Mouse (Mus musculus) lung, postnatal 14 days (tissue): Measurements from ENCODE around the gene 1700066M21Rik.

Experiments
- DNase-seq: peaks from one replicate; pipeline ENCODE4 v3.0.0; 2021

Gene 1700066M21Rik

DNA sequence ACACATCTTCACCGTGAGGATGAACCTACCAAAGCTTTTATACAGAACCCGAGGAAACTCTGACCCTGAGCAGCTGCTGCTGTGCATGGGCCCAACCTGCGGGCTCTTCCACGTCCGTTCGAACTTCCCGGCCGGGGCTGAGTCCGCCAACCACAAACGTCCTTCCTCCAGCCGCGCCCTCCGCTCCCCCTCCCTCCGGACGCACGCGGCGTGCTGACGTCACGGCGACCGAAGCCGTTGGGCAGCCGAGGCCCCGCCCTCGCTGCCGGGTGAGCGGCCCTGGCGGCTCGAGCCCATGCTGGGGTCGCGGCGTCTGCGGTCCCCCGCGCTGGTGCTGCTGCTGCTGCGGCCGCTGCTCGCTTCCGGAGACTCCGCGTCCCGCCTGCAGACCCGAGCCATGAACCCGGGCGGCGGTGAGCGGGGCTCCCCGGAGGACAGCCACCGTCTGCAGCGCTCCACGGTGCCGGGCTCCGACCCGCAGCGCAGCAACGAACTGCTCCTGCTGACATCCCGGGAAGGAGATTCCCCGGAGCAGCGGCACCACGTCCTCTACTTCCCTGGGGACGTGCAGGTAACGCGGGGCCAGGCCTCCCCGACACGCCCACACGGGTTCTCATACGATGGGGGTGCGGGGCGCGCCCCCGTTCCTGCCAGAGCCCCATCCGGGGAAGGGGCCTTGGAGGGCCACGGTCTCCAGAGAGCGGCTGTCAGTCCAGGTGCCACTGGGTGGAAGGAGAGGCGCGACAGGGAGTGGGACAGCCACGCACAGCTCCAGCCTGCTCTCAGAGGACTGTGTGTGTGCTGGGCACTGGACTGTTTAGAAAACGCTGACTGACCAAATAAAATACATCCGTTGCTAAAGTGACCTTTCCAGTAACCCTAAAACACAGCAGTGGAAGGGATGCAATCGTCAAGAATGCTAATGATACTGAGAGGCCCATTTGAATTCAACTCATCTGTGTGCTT lies at the start of gene 1700066M21Rik:
TSS of gene 1700066M21Rik (plus strand) at position 245 of the 966 bp plus-strand sequence.
- peak; percentile 95 for DNase-seq

GRCm38 (mm10) chr1:57329285-57330093 lies 47.9 kb upstream of the 1700066M21Rik start:
- no peak for DNase-seq

- no peak for DNase-seq
Measured at GRCm38 (mm10) chr1:57330228-57330627, 47.2 kb upstream of the 1700066M21Rik start.

GRCm38 (mm10) chr1:57332040-57332439 lies 45.4 kb upstream of the 1700066M21Rik start:
- no peak for DNase-seq

- DNase-seq: peak; percentile 36
Measured at GRCm38 (mm10) chr1:57333550-57334213, 43.7 kb upstream of the 1700066M21Rik start.

GRCm38 (mm10) chr1:57335200-57335599 lies 42.2 kb upstream of the 1700066M21Rik start:
- DNase-seq: no peak

GRCm38 (mm10) chr1:57339156-57339796 lies 38.1 kb upstream of the 1700066M21Rik start:
- peak; percentile 3 for DNase-seq

- DNase-seq: no peak
Measured at GRCm38 (mm10) chr1:57341197-57341596, 36.2 kb upstream of the 1700066M21Rik start.

DNA sequence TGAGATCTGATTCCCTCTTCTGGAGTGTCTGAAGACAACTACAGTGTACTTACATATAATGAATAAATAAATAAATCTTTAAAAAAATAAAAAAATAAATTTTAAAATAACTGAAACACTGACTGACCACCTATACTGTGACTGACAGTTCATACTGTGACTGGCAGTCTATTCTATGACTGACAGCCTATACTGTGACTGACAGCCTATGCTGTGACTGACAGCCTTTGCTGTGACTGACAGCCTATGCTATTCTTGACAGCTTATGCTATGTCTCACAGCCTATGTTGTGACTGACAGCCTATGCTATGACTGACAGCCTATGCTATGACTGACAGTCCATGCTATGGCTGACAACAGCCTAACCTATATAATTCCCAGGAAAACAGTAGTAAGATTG lies 29.9 kb upstream of the 1700066M21Rik start:
- DNase-seq: no peak

DNA sequence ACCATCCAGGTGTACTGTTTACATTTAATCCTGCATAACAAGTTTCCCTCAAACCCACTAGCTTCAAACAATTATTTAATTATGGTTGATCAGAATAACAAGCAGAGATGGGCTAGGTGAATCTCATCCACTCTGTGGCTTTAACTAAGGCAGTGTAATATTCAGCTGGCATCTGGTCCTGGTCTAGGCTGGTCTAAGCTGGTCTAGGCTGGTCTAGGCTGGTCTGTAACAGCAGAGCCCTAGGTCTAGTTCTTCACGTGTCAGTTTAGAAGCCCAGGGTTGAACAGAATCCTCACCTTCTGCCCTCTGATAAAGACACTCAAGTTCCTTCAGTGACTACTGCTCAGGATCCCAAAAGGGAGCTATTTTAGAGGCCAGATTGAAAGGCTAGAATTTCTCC lies 25.5 kb upstream of the 1700066M21Rik start:
- no peak for DNase-seq

DNA sequence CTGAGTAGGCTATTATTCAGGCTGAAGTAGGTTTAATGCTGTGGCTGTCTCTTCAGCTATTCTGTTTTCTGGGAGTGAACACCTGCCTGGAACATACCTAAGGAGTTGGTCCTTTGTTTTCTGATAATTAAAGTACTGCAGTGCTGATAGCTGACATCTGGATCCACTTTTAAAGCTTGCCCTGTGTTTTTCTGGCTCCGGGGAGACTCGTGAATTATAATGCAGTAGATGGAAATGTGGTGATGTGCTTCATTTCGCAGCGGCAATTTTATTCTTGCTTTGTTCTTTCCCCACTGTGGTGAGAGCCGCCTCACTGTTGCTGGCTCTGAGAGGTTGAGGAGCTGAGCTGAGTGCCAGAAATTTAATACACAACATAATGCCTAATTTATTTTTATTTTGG lies 18.9 kb upstream of the 1700066M21Rik start:
- no peak for DNase-seq

DNA sequence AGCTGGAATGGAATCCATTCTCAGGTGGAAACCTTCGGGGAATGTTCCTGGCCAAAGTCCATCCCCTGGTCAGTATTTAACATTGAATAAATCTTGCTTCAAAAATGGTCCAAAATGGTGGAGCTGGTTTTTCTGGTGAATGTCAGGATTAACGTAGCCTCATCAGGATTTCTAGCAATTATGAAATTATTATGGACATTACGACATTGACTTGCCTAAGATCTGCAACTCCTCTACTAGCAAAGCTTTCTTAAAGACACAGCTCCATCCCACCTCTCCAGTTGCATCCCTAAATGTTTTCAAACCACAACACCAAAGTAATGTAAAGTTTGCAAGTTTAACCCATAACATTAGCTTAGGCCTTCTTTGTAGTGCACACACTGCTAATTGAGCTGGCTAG lies 10.0 kb upstream of the 1700066M21Rik start:
- DNase-seq: no peak

GRCm38 (mm10) chr1:57369111-57369510 lies 8.3 kb upstream of the 1700066M21Rik start:
- no peak for DNase-seq

GRCm38 (mm10) chr1:57370451-57370850 lies 7.0 kb upstream of the 1700066M21Rik start:
- no peak for DNase-seq

DNA sequence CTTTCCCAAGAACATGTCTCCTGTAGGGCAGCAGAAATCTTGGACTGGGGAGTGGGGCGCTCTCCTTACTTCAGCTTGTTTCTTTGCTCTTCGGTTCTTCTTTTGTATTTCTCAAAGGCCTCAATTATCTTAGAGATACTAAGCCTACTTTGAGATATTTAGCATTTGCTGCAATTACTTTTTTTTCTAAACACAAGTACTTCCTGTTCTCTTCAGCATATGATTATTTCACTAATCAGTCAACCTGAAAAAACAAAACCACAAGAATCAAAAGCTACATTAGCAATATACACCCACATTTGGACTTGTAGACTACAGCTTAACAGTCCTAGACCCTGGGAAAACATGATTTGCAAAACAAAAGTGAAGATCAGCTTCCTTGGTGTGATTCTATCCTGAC lies 2.1 kb upstream of the 1700066M21Rik start:
- DNase-seq: no peak

DNA sequence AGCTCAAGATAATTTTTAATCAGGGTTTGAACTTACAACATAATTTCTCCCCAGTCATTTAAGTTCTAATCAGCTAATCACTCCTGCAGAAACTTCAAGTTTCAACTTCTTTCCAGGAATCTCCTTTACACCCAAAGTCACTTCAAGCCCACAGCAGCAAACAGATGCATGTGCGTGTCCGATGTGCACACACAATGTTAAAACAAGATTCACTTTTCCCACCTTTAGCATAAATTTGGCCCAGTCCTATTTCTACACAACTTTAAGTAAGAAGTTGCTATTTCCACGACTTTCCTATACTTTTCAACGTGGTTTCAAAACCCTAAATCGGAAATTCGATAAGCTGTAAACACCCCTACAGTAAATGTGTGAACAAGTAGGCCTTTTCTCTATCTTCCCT lies 614 bp upstream of the 1700066M21Rik start:
- no peak for DNase-seq

- DNase-seq: no peak
Measured at GRCm38 (mm10) chr1:57386519-57386918, 9.1 kb downstream of the 1700066M21Rik start.

DNA sequence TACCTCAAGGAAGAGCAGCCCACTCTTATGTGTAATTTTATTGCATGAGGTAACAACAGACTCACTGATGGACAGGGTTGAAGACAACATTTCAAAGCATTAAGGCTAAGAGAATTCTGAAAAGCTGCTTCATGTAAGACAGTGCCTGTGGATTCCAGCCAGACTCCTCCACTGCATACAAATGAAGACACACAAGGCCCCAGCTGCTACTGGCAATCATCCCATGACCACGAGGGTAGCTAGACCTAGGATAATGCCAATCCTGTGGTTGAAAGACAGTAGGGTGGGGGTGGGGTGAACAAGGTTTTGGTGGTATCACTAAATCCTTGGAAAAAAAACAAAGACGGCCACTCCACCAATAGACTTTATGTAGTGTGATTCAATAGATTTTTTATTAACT lies 10.5 kb downstream of the 1700066M21Rik start:
- DNase-seq: no peak

- no peak for DNase-seq
Measured at GRCm38 (mm10) chr1:57388402-57389155, 11.2 kb downstream of the 1700066M21Rik start.

DNA sequence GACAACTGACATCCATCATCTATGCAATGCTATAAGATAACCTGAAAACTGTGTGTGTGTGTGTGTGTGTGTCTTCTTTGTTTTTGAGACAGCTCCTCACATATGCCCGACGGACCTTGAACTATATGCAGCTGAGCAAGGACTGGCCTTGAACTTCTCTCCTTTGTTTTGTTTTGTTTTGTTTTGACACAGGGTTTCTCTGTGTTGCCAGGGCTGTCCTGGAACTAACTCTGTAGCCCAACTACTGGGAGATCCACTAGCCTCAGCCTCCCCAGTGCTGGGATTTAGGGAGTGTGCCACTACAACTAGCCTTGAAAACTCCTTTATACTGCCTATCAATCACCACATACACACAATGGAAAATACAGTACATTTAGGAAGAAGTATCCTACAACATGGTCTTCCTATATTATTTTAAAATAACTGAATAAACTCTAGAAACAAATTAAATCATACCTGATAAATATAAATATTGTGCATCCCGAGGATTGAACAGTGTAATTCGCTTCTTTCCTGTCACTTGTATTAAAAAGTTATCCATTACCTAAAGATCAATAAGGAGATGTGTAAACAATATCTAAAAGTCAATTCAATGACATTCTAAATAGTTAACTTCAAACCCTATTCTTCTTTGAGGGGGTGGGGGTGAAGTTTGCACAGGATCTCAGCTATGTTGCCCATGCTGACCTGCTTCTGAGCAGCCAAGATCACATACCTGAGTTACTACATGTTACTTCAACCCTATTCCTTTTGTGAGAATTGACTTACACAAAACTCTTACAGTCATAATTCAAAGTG lies 13.8 kb downstream of the 1700066M21Rik start:
- DNase-seq: no peak

DNA sequence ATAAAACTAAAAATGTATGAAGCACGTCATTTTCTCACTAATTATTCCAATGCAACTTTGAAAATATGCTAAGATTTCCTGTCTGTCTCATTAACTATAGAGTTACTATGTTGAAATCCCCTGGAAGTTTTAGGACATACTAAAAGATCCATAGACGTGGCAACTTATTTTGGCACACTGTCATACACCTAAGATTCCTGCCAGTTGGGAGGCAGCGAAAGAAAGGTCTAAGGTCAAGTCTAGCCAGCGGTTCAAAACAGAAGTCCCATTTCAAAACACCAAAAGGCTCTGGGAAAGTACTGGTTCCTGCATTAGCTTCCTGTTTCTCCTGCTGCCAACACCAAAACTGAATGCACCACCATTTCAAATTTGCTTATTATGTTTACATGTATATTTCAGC lies 15.0 kb downstream of the 1700066M21Rik start:
- DNase-seq: no peak
